Mouse (Mus musculus) spleen, postnatal 36 days (tissue): ENCODE data around the gene Tmem39b.

ENCODE experiments used
- DNase-seq, 2 experiments: peaks; one replicate each; pipeline ENCODE4 v3.0.0; 2022; ENCODE audit warnings: low spot score in 2 of 2, mixed read lengths in 1 of 2

The Tmem39b gene

GRCm38 (mm10) chr4:129683901-129684493, 12.6 kb downstream of the Tmem39b start:
- no peak for DNase-seq

- DNase-seq, result no peak
Observed at GRCm38 (mm10) chr4:129681837-129682236, 14.8 kb downstream of the Tmem39b start.

- DNase-seq, result no peak
Observed at GRCm38 (mm10) chr4:129672878-129673449, 23.7 kb downstream of the Tmem39b start.

DNA sequence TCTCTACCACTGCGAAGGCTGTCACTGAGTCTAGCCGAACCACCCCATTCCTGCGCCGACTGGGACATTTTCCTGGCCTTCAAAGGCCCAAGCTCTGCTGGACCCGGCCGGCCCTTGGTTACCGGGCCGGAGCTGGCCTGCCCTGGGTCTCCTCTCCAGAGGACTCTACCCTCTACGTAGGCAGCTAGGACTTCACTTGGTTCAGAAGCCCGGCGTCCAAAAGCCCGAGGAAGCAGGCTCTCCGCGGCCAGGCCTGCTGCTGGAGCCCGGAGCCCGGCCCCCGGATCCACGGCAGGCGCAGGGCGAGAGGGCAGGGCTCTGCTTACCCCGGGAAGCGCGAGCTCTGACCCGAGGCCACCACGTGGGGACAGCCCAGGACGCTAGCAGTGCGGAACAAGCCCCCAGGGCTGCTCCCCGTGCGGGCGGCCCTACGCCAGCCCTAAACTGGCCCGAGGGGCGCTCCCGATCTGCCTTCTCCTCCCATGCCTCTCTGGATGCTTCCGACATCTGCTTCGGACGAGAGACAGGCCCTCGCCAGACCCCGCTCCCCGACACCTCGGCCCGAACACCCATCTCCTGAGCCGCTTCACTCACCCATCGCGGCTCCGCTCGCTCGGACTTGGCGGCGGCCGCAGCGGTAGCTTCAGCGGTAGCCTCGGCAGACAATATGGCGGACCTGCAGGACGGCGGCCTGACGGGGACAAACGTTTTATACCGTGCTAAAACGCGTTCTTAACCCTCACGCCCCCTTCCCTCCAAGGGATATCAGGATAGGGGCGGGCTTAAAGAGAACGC, 24.4 kb downstream of the Tmem39b start, which contains the start of gene Kpna6:
TSS of gene Kpna6 (minus strand) at position 685 of the 795 bp plus-strand sequence.
- DNase-seq, result peak; percentile 76 to 78

- DNase-seq, result peak; percentile 14 to 53
Observed at GRCm38 (mm10) chr4:129671491-129672082, 25.1 kb downstream of the Tmem39b start.

GRCm38 (mm10) chr4:129662255-129662813, 34.3 kb downstream of the Tmem39b start:
- DNase-seq, result no peak

DNA sequence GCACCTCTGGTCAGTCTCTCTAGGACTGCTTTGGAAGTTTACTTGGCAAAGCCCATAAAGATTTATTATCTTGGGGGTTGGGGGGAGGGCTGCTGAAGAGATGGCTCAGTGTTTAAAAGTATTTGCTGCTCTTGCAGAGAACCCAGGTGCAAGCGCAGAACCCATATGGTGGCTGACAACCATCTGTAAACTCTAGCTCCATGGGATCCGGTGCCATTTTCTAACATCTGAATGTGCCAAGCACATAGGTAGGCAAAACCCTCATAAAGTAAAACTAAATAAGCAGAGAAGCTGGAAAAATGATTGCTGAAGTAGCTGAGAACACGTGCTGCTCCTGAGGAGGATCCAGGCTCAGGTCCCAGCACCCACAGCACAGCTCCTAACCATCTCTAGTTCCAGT, 35.1 kb downstream of the Tmem39b start:
- no peak for DNase-seq

GRCm38 (mm10) chr4:129654770-129655169, 41.9 kb downstream of the Tmem39b start:
- DNase-seq, result no peak

- no peak for DNase-seq
Observed at GRCm38 (mm10) chr4:129650359-129650758, 46.3 kb downstream of the Tmem39b start.

- no peak for DNase-seq
Observed at GRCm38 (mm10) chr4:129648656-129649055, 48.0 kb downstream of the Tmem39b start.

GRCm38 (mm10) chr4:129645204-129645603, 51.4 kb downstream of the Tmem39b start:
- no peak for DNase-seq

DNA sequence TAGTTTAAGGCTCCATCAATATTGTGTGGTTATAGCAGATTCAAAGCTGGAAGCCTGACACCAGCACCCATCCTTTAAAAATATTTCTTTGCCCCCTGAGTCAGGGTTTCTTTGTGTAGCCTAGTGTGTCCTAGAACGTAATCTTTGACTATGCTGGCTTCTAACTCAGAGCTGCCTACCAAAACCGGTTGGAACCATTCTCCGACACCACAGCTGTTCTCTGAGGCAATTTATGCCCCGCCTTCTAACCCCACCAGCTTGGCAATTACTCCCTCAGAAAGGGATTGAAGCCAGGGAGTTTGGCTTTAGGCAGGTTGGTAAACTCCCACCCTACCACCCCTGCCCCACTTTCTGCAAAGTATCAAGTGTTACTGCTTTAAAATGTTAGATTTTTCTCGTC, 54.9 kb downstream of the Tmem39b start:
- DNase-seq, result no peak

DNA sequence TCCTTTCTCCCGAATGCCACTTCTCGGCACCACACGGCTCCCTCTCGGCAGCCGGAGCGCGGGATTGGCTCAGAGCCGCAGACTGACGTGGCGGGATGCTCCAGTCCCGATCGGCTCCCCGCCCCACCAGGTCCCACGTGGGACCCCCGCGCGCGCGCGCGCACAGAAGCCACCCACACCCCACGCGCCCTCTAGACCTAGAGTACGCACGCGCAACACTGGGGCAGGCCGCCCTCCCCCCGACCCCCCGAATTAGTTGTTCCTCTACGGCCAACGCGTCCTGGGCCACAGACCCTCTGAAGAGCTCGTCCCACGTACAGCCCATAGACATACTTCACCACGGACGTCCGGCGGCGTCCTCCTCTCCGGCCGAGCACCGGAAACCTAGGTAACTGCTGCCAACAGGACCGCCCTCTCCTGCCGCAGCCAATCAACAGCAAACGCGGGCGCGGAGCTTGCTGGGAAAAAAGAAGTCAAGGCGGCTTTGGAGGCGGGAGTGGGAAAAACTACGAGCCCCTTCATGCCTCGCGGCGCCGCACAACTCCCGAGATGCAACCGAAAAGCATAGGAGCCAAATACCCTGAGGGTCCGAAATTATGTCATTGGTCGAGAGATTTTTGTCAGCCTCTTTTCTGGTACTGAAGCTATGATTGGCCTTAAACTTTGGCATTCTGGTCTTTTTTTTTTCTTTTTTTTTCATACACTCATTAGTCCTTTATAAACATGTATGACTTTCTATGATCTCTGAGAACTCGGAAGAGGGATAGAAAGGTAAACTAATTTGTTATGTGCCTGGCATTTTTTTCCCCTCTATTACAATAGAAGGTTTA, 55.8 kb downstream of the Tmem39b start, which contains the start of gene Txlna:
TSS of gene Txlna (minus strand) at position 428 of the 830 bp plus-strand sequence.
- DNase-seq, result peak; percentile 96 to 97

GRCm38 (mm10) chr4:129640101-129640637, 56.5 kb downstream of the Tmem39b start:
- DNase-seq, result no peak

- DNase-seq, result no peak
Observed at GRCm38 (mm10) chr4:129639221-129639620, 57.4 kb downstream of the Tmem39b start.

DNA sequence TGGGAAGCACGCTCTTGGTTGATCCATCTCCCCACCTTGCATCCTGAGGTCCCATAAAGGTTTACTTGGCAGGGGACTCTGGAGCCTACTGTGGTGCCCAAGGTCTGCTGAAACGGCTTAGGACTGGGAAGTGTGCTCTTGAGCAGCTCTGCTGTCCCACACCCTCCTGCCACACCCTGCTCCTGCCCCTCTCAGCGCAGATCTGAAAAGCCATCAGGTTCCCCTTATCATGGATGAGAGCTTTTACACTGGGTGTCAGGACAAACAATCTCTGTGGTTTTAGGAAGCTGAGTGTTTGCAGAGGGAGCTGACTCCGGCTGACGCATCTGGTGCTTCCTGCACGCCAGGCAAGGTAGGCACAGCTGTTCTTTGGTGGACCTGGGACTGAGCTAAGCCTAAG, 62.8 kb downstream of the Tmem39b start:
- no peak for DNase-seq

DNA sequence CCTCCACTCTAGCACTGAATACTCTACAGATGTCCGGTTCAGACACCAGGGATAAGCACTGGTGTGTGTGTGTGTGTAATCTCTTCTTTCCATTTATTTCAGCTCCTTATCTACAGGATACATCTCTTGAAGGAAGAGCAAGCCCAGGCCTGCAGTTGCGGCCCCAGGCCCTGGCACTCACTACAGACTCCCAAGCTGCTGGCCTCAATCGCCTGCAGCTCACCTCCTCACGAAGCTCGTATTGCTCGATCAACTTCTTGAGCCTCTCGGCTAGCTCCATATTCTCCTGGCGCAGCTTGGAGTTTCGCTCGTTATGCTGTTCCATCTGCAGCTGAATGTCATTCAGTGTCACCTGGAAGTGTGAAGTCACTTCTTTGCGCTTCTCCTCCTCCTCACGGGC, 64.8 kb downstream of the Tmem39b start:
- no peak for DNase-seq

DNA sequence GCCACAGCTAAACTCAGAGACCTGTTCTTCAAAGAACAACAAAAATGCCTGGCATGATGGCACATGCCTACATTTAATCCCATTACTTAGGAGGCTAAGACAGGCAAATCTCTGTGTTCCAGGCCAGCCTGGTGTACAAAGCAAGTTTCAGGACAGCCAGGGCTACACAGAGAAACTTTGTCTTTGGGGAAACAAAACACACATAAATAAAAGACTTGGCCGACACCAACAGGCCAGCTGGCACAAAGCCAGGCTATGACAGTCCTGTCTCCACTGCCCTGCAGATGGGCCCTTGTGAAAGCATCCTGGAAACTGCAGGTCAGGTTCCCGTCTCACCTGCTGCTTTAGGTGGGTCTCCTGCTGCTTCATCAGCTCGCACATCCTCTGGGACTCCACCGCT, 65.7 kb downstream of the Tmem39b start:
- no peak for DNase-seq
